Mouse (Mus musculus): Measurements from ENCODE around the gene Ccdc9b.

The Ccdc9b gene

GRCm38 (mm10) chr2:118751896-118752791 lies 10.3 kb downstream of the Ccdc9b start:
- ATAC-seq (ENCODE audit: insufficient number of reproducible peaks, low FRiP score, low TSS enrichment) = no peak

DNA sequence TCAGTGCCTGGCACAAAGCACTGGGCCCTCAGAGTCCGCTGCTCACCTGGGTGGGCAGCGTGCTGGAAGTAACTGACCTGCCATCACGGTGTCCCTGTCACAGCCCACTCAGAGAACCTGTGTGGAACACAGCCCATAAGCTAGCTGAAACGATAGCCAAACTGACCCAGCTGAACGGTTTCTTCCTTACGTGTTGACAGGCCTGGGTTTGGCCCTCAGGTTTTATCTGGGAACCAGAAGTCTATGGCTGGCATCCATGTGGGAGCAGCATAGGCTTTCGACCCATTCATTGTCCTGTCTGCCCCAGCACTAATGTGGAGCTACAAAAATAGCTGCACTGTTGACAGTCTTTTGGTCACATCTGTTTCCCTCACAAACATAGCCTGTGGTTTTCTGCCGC lies 12.0 kb downstream of the Ccdc9b start:
- ATAC-seq (ENCODE audit: insufficient number of reproducible peaks, low FRiP score, low TSS enrichment) = no peak

DNA sequence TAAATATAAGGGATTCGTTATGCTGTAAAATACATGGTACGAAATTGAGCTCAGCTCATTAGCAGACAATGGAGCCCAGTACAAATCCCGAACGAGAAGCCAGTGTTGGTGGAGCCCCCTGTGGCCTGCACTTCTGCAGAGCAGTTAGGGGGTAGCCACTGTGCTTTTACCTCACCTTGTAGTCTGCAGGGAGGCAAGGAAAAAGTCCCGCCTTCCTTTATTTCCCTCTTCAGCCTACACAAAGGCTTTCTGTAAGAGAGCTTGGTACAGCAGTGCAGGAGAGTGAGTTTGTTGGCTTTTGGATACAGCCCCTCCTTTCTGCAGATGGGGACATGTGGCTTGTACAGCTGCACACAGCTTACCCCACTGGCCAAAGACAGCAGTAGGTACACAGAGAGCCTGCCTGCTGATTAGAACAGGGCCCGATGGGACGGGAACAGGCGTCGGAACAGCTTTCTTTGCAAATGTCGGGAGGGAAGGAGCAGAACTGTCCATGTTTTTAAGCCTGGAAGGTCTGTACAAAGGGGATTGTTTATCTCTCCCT lies 13.0 kb downstream of the Ccdc9b start:
- ATAC-seq (ENCODE audit: insufficient number of reproducible peaks, low FRiP score, low TSS enrichment) = no peak

- no peak for ATAC-seq (ENCODE audit: insufficient number of reproducible peaks, low FRiP score, low TSS enrichment)
Observed at GRCm38 (mm10) chr2:118747301-118747960, 15.0 kb downstream of the Ccdc9b start.

DNA sequence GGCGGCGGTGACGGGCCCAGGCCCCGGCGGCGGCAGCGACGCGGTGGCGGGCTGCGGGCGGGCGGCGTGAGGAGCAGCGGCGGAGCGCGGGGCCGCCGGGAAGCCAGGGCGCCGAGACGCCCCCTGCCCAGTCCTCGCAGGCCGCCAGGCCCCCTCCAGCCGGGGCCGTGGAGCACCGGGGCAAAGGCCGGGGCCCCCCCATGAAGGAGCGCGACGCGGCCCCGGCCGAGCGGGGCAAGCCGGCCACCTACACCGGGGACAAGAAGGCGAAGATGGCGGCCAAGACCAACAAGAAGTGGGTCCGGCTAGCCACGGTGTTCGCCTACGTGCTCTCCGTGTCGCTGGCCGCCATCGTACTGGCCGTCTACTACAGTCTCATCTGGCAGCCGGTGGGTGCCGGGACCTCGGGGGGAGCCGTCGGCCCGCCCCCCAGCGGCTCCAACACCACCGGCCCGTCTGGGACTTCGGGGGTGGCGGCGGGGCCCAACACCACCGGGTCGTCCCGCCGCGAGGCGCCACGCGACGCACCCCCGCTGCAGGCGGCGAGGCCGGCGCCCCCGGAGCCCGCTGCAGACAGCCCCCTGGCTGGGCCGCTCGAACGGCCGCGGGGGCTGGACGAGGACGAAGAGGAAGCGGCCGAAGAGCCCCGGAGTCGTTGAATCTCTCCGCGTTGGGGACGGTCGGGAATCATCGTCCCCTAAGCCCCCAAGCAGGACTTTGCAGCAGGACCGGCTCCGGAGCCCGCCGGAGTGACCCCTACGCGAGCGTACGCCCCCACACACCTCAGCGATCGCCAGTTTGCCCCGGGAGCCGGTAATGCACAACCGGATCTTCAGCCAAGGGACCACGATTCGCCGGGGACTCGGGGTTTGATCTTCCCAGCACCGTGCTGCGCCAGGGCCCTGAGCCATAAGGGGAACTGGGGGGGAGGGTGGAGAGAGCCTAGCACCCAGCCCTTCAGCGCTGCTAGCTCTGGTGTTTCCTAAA lies 16.3 kb downstream of the Ccdc9b start:
- ATAC-seq (ENCODE audit: insufficient number of reproducible peaks, low FRiP score, low TSS enrichment) = no peak

- ATAC-seq (ENCODE audit: insufficient number of reproducible peaks, low FRiP score, low TSS enrichment) = peak; percentile 88
Observed at GRCm38 (mm10) chr2:118745232-118745884, 17.1 kb downstream of the Ccdc9b start, which contains the start of gene Inafm2. Gene Inafm2 (plus strand): TSS chr2:118745758.

DNA sequence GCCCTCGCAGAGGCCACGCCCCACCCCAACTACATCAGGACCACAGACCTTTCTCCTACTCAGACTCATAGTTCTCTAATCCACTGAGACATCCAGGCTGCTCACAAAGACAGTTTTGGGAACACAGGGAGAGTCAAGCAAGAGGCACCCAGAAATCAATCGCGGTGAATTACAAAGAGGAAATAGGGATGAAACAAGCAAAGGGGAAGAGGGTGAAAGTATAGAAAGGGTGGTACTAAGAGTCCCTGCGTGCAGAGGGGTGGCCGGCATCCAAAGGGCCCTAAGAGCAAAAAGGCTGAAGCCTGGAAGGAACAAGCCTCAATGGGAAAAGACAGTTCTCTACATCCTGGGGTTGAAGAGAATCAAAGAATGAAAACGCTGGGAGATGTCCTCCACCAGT lies 17.8 kb downstream of the Ccdc9b start:
- ATAC-seq (ENCODE audit: insufficient number of reproducible peaks, low FRiP score, low TSS enrichment) = no peak

- 0 out of 2 replicates have a peak, but pooled peaks have one; percentile 15 for ATAC-seq (ENCODE audit: insufficient number of reproducible peaks, low FRiP score, low TSS enrichment)
Observed at GRCm38 (mm10) chr2:118743261-118743943, 19.1 kb downstream of the Ccdc9b start.

DNA sequence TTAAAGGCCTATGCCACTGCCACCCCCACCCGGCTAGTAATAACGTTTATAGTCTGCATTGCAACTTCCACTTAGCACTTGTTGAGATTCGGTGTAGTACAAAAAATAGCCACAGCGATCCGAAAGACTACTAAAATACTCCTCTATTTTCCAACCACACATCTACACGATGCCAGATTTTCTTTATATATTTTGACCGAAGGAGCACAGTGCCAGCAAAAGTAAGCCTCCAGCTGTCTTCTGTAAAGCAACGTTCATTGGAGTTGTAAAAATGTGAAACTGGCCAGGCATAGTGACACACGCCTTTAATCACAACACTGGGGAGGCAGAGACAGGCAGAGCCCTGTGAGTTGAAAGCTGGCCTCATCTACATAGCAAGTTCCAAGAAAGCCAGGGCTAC lies 21.3 kb downstream of the Ccdc9b start:
- no peak for ATAC-seq (ENCODE audit: insufficient number of reproducible peaks, low FRiP score, low TSS enrichment)

GRCm38 (mm10) chr2:118740341-118740740 lies 22.1 kb downstream of the Ccdc9b start:
- no peak for ATAC-seq (ENCODE audit: insufficient number of reproducible peaks, low FRiP score, low TSS enrichment)

DNA sequence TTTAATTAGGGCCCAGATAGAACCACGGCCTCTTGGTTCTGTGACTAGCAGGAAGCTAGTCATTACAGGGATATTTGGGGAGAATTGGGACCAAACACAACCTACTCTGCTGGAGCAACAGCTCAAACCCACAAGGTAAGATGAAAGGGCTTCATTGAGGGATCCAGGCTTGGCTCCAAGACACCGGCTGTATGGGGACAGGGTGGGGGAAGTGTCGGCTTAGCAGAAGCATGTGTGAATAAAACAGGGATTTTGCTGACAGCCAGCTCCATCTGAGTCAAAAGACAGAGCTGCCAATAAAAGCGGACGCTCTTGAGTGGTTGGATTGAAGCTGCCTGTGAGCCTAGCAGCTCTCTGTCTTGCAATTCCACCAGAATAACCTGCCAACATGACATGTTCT lies 29.1 kb downstream of the Ccdc9b start:
- no peak for ATAC-seq (ENCODE audit: insufficient number of reproducible peaks, low FRiP score, low TSS enrichment)

GRCm38 (mm10) chr2:118731981-118732380 lies 30.5 kb downstream of the Ccdc9b start:
- ATAC-seq (ENCODE audit: insufficient number of reproducible peaks, low FRiP score, low TSS enrichment) = no peak

DNA sequence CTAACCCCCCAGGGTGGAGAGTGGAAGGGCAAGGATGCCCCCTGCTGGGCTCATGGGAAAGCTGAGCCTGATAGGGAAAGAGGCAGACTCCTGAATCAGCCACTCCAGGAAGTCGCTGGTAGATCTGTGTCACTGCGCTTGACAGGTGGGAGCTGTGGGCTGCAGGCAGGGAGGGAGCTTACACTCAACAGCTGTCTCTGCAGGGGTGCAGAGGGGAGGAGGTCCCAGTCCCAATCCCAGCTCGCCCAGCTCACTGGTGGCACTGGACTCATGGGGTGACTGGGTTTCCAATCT lies 31.9 kb downstream of the Ccdc9b start:
- no peak for ATAC-seq (ENCODE audit: insufficient number of reproducible peaks, low FRiP score, low TSS enrichment)

DNA sequence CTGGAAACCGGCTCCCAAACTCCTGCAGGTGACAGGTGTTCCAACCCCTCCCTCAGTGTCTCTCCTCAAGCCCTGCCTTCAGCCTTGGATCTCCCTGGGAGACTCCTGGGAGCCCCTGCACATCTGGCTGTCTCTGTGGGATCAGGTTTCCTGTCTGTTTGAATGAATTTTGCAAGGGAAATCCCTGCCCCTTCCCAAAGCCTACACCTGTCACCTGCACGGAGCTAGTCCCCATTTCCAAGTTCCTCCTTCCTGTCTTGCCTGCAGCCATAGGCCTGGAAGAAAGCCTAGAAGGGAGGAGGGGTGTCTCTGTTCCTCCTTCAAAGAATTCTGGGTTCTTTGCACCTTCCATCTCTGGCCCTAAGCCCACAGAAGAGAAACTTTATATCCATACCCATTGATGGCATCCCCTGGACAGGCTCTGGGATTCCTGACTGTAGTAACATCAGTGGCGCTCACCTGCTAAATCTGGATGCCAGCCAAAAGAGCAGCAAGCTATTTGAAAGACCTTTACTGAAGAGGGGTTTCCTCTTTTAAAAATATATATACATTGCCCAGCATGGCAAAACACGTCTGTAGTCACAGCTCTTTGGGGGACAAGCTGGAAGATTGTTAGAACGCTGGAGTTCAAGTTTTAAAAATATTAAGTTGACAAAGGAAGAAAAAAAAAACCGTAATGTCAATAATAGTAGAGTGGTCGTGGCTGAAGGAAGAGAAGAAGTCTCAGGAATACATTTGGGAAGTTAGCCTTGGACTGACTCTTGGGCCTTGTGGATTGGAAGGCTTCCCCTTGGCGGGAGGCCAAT lies 32.4 kb downstream of the Ccdc9b start:
- no peak for ATAC-seq (ENCODE audit: insufficient number of reproducible peaks, low FRiP score, low TSS enrichment)

- no peak for ATAC-seq (ENCODE audit: insufficient number of reproducible peaks, low FRiP score, low TSS enrichment)
Observed at GRCm38 (mm10) chr2:118729194-118729593, 33.3 kb downstream of the Ccdc9b start.

- ATAC-seq (ENCODE audit: insufficient number of reproducible peaks, low FRiP score, low TSS enrichment) = no peak
Observed at GRCm38 (mm10) chr2:118728337-118728736, 34.1 kb downstream of the Ccdc9b start, which contains the start of gene Plcb2. Gene Plcb2 (minus strand): TSS chr2:118728438.

GRCm38 (mm10) chr2:118727911-118728310 lies 34.5 kb downstream of the Ccdc9b start:
- no peak for ATAC-seq (ENCODE audit: insufficient number of reproducible peaks, low FRiP score, low TSS enrichment)

DNA sequence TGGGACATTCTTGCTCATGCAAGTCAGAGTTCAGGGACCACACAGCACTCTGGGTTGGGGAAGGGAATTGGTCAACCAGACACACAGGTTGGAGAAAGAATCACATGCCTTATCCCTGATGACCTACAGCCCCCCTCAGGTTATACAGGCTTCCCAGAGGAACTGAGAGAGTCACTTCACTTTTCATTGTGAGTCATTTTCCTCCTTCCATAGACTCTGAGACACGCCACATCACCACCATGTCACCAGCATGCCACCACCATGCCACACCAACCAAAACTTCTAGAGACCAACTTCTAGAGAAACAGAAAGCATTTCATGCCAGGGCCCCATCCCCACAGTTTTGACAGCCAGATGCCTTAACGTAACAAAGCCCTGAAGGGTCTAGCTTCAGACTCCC lies 35.6 kb downstream of the Ccdc9b start:
- ATAC-seq (ENCODE audit: insufficient number of reproducible peaks, low FRiP score, low TSS enrichment) = no peak

All from cerebellum, adult (tissue).